In genomic region chr9:21748491-21748890, GRCm38 (mm10) we compare ENCODE assay signal across 10 mouse cellular contexts. TPM values are rescaled to one million over a fixed set of nuclear protein-coding genes. Genes with fewer than 3 reads are reported as not detected.
DNase-seq lines count a peak whose midpoint lies in the region; ATAC-seq and TF ChIP-seq lines count a peak whose summit lies in the region.
"Had no signal": no experiment of that assay in that cellular context is flagged by ENCODE, and none has a peak within 500 bp of the region (broad histone marks: within the 10 kb centered on the region; RNA-seq: fewer than 3 reads in every experiment).

No protein-coding gene starts in this region.

- H3K9me3 ChIP-seq in heart, embryonic 13.5 days, result no peaks in the 10 kb centered on the region
- H3K9me3 ChIP-seq in lung, embryonic 14.5 days (ENCODE audit: low read depth, low read length), result no peaks in the 10 kb centered on the region
- H3K9me3 ChIP-seq in heart, postnatal 0 days (replicated peaks; ENCODE audit: control insufficient read depth, low read length), result no peaks in the 10 kb centered on the region
- H3K9me3 ChIP-seq: limb, embryonic 12.5 days had no signal

- H3K4me2 ChIP-seq in heart, embryonic 13.5 days, result peak overlapping the region; percentile 50
- no peak overlapping the region for H3K4me2 ChIP-seq in lung, embryonic 14.5 days
- 0 out of 2 replicates have a peak overlapping the region, but pooled peaks have one; percentile 10 for H3K4me2 ChIP-seq in heart, postnatal 0 days (ENCODE audit: low read depth, low read length)
- H3K4me2 ChIP-seq: limb, embryonic 12.5 days had no signal

- TF ChIP-seq CTCF in lung, embryonic 14.5 days (IDR thresholded peaks at IDR 0.05; ENCODE audit: low read depth), result no peak
- TF ChIP-seq CTCF in heart, postnatal 0 days (IDR thresholded peaks at IDR 0.05; ENCODE audit: low read depth), result no peak

- H3K4me1 ChIP-seq in heart, embryonic 13.5 days, result peaks cover 56% of the 10 kb centered on the region
- H3K4me1 ChIP-seq in lung, embryonic 14.5 days (ENCODE audit: insufficient read depth), result 0 out of 2 replicates have a peak, but pooled peaks cover 3% of the 10 kb centered on the region
- peaks cover 31% of the 10 kb centered on the region for H3K4me1 ChIP-seq in heart, postnatal 0 days (ENCODE audit: control insufficient read depth, insufficient read depth)

- DNase-seq in adrenal gland, adult (ENCODE audit: inconsistent age in 2 of 2, low spot score in 1 of 2), result peak; percentile 33 to 67
- no peak for DNase-seq in adrenal gland, adult 18-20 months (ENCODE audit: low spot score in 2 of 2)
- DNase-seq in heart, postnatal 36 days, result no peak
- DNase-seq in lung, embryonic 14.5 days, result no peak
- DNase-seq in lung, postnatal 10 days, result no peak
- DNase-seq in heart, postnatal 0 days (ENCODE audit: low spot score), result no peak
- DNase-seq in thymus, postnatal 4 days, result no peak

- TF ChIP-seq EP300 in heart, postnatal 0 days (IDR thresholded peaks at IDR 0.05; ENCODE audit: low read depth), result no peak

- no peak for ATAC-seq in heart, embryonic 13.5 days (ENCODE audit: extremely low read depth, insufficient number of reproducible peaks, low FRiP score, low TSS enrichment)
- no peak for ATAC-seq in lung, embryonic 14.5 days (ENCODE audit: insufficient read depth)
- no peak for ATAC-seq in heart, postnatal 0 days (ENCODE audit: insufficient read depth, low read depth)

- intact Hi-C loops in heart, postnatal 36 days (cut with DNase I), result loop anchor here (5.0 kb wide), 1 partner anchor 46 kb away; no protein-coding TSS in a partner anchor

- no peaks in the 10 kb centered on the region for H3K27me3 ChIP-seq in heart, embryonic 13.5 days (replicated peaks)
- no peaks in the 10 kb centered on the region for H3K27me3 ChIP-seq in lung, embryonic 14.5 days (ENCODE audit: insufficient read depth, low read length)
- H3K27me3 ChIP-seq in heart, postnatal 0 days (ENCODE audit: control insufficient read depth, insufficient read depth, low read length), result no peaks in the 10 kb centered on the region
- H3K27me3 ChIP-seq: limb, embryonic 12.5 days had no signal

- H3K36me3 ChIP-seq in heart, embryonic 13.5 days, result peaks cover 61% of the 10 kb centered on the region
- peaks cover 72% of the 10 kb centered on the region for H3K36me3 ChIP-seq in lung, embryonic 14.5 days (ENCODE audit: insufficient read depth)
- peaks cover 51% of the 10 kb centered on the region for H3K36me3 ChIP-seq in heart, postnatal 0 days (replicated peaks; ENCODE audit: control insufficient read depth, insufficient read depth, low read length)

- peak overlapping the region; percentile 56 for H3K9ac ChIP-seq in heart, embryonic 13.5 days
- H3K9ac ChIP-seq in lung, embryonic 14.5 days, result no peak overlapping the region
- H3K9ac ChIP-seq in heart, postnatal 0 days (replicated peaks; ENCODE audit: low read depth, low read length), result no peak overlapping the region
- H3K9ac ChIP-seq: limb, embryonic 12.5 days had no signal

- 67% methylated on average over 10 of the region's 10 CpGs for WGBS in heart, embryonic 13.5 days
- WGBS in lung, embryonic 14.5 days, result 62% methylated on average over 10 of the region's 10 CpGs
- WGBS in heart, postnatal 0 days, result 48% methylated on average over 10 of the region's 10 CpGs

- peak overlapping the region; percentile 91 for H3K27ac ChIP-seq in heart, embryonic 13.5 days (replicated peaks)
- H3K27ac ChIP-seq in lung, embryonic 14.5 days (ENCODE audit: low read depth), result peak overlapping the region; percentile 77; the same call in 1 of the 2 replicates
- H3K27ac ChIP-seq in heart, postnatal 0 days (ENCODE audit: low read depth), result peak overlapping the region; percentile 81
- H3K27ac ChIP-seq: limb, embryonic 12.5 days had no signal

- H3K4me3 ChIP-seq in heart, embryonic 13.5 days, result no peak overlapping the region
- no peak overlapping the region for H3K4me3 ChIP-seq in lung, embryonic 14.5 days (ENCODE audit: low read depth, low read length)
- no peak overlapping the region for H3K4me3 ChIP-seq in heart, postnatal 0 days (ENCODE audit: low read depth, low read length)
- H3K4me3 ChIP-seq: layer of hippocampus, adult 2 months; limb, embryonic 12.5 days had no signal

RNA-seq across cellular contexts. Expression of gene Spc24, which starts 11.6 kb away (rescaled TPM):
- 1 to 10 TPM in 1 of 2 experiments, under 1 TPM in 1; 0.56 to 1.1 TPM for total RNA-seq in adrenal gland, adult 18-20 months (2021)
- polyA plus RNA-seq in heart, embryonic 13.5 days (2015; fragmentation: Nextera tagmentation; extraction: Ambion mirVana), result 84.8 and 96.7 TPM in 2 replicates
- 1 to 10 TPM; 4.4 to 4.6 TPM for total RNA-seq in heart, postnatal 36 days (2021)
- 159 and 173 TPM in 2 replicates for polyA plus RNA-seq in lung, embryonic 14.5 days (2014; fragmentation: Nextera tagmentation; extraction: Ambion mirVana)
- 22.3 and 76.0 TPM in 2 replicates for total RNA-seq in heart, postnatal 0 days (2014; rRNA removed; ENCODE audit: low replicate concordance)
- 35.2 and 40.3 TPM in 2 replicates for polyA plus RNA-seq in heart, postnatal 0 days (2015; fragmentation: Nextera tagmentation; extraction: Ambion mirVana)

RNA-seq across cellular contexts. Expression of gene Ldlr, which starts 25.2 kb away (rescaled TPM):
- 100 to 1,000 TPM; 135 to 173 TPM for total RNA-seq in adrenal gland, adult 18-20 months (2021)
- 18.9 and 20.4 TPM in 2 replicates for polyA plus RNA-seq in heart, embryonic 13.5 days (2015; fragmentation: Nextera tagmentation; extraction: Ambion mirVana)
- 1 to 10 TPM; 2.2 to 3.4 TPM for total RNA-seq in heart, postnatal 36 days (2021)
- 24.2 and 24.4 TPM in 2 replicates for polyA plus RNA-seq in lung, embryonic 14.5 days (2014; fragmentation: Nextera tagmentation; extraction: Ambion mirVana)
- total RNA-seq in heart, postnatal 0 days (2014; rRNA removed; ENCODE audit: low replicate concordance), result 36.8 and 42.9 TPM in 2 replicates
- polyA plus RNA-seq in heart, postnatal 0 days (2015; fragmentation: Nextera tagmentation; extraction: Ambion mirVana), result 8.0 and 10.9 TPM in 2 replicates

RNA-seq across cellular contexts. Expression of gene Kank2, which starts 50.1 kb away (rescaled TPM):
- total RNA-seq in adrenal gland, adult 18-20 months (2021), result 10 to 100 TPM; 31.1 to 31.3 TPM
- 16.0 and 16.9 TPM in 2 replicates for polyA plus RNA-seq in heart, embryonic 13.5 days (2015; fragmentation: Nextera tagmentation; extraction: Ambion mirVana)
- 10 to 100 TPM; 50.5 to 54.2 TPM for total RNA-seq in heart, postnatal 36 days (2021)
- polyA plus RNA-seq in lung, embryonic 14.5 days (2014; fragmentation: Nextera tagmentation; extraction: Ambion mirVana), result 16.4 TPM in 2 replicates
- 78.5 and 92.4 TPM in 2 replicates for total RNA-seq in heart, postnatal 0 days (2014; rRNA removed; ENCODE audit: low replicate concordance)
- polyA plus RNA-seq in heart, postnatal 0 days (2015; fragmentation: Nextera tagmentation; extraction: Ambion mirVana), result 10.3 and 10.9 TPM in 2 replicates

Comparison
In these comparisons a context has a peak if more than half of its experiments do, and no peak if none do; other contexts are left out.
1. DNase-seq: peak in adrenal gland, adult (2 of 2); none in adrenal gland, adult 18-20 months (0 of 2), heart, postnatal 36 days (0 of 2), lung, embryonic 14.5 days (single experiment), lung, postnatal 10 days (single experiment), heart, postnatal 0 days (single experiment) and thymus, postnatal 4 days (single experiment).
2. Peak in every context shown above with its lines, with median percentiles within 50 percentile points of each other: H3K27ac ChIP-seq.